In the genomic region with DNA sequence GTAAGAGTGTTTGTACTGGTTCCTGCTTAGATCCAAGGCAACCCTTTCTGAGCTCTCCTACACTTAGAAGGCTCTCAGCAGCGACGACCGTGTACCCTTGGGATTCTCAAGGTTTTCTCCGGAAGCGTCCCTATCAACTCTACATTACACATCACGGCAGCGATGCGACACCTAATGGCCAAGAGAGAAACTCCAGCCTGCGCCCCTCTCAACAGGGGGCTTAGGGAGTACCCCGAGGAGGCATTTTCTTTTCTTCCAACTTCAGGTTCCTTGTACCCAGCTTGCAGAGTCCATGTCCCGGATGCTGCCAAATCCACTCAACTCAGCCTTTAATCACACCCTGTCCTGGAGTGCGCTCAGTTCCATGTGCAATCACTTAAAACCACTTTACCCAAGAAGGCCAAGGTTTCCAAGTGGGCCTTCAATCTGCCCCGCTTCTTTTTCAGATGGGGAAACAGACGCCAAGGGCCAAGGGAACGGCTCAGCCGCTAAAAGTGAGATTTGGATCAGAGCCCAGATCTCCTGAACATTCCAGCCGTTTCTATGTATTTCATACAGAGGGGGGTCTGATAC, we compare ENCODE assay signal across 7 mouse cellular contexts.
A peak's percentile ranks its signal among the peaks of the same experiment; 100 is the strongest.
DNase-seq lines count a peak whose midpoint lies in the region; TF ChIP-seq lines count a peak whose summit lies in the region.

No protein-coding gene starts in this region.

- TF ChIP-seq CTCF in gastrocnemius, adult 2 months (IDR thresholded peaks at IDR 0.05), result peak; percentile 90

- intact Hi-C loops in gastrocnemius, adult 2 months (cut with DNase I), result loop anchor here (1.0 to 10.0 kb wide), 3 partner anchors 227 to 393 kb away; no protein-coding TSS in a partner anchor
- intact Hi-C loops in left cerebral cortex, postnatal 4 days (cut with DNase I), result loop anchor here (5.0 kb wide), 2 partner anchors 185 to 225 kb away; a partner anchor contains a TSS

- peak; percentile 52 for DNase-seq in adipocyte (ENCODE audit: low spot score)
- peak; percentile 81 to 84 for DNase-seq in cerebellum, postnatal 10 days
- DNase-seq in gastrocnemius, adult 2 months, result peak; percentile 68
- DNase-seq in induced T-regulatory cell, adult 2 months (ENCODE audit: low read depth), result peak; percentile 71
- peak; percentile 72 for DNase-seq in left cerebral cortex, postnatal 4 days
- peak; percentile 73 for DNase-seq in mesoderm, embryonic 11.5 days (ENCODE audit: low read depth, low spot score)
- peak; percentile 77 for DNase-seq in right cerebral cortex, postnatal 4 days

- H3K4me3 ChIP-seq in gastrocnemius, adult 2 months, result peak overlapping the region; percentile 62

- peak overlapping the region; percentile 65 for H3K27ac ChIP-seq in gastrocnemius, adult 2 months

Comparison
In these comparisons a context has a peak if more than half of its experiments do, and no peak if none do; other contexts are left out.
1. Peak in every context shown above with its lines: DNase-seq, H3K4me3 ChIP-seq and H3K27ac ChIP-seq.